Mouse (Mus musculus) myocyte (in vitro differentiated cells): ENCODE results near the gene Prkcz. TPM values are rescaled to one million over a fixed set of nuclear protein-coding genes. Genes with fewer than 3 reads are reported as not detected.

Experiments used
- H3K27me3 ChIP-seq: one replicate; pipeline ENCODE4 v1.6.1; 2011; ENCODE audit not compliant: control insufficient read depth, insufficient read depth, insufficient read length
- H3K36me3 ChIP-seq: one replicate; pipeline ENCODE4 v1.6.1; 2011; ENCODE audit not compliant: control insufficient read depth, insufficient read depth
- H3K4me2 ChIP-seq: one replicate; pipeline ENCODE4 v1.6.1; 2011; ENCODE audit warnings: low read depth, control low read depth
- H3K4me3 ChIP-seq: one replicate; pipeline ENCODE4 v1.5.1; 2011; ENCODE audit warnings: mild to moderate bottlenecking, control low read depth, moderate library complexity
- H3K79me2 ChIP-seq: one replicate; pipeline ENCODE4 v1.6.1; 2011; ENCODE audit not compliant: control insufficient read depth, insufficient read depth
- H3ac ChIP-seq: one replicate; pipeline ENCODE4 v1.6.1; 2011; ENCODE audit not compliant: control insufficient read depth, insufficient read length
- CEBPB ChIP-seq: IDR thresholded peaks from 2 replicates; pipeline ENCODE4 v1.6.1; 2011; ENCODE audit warnings: mild to moderate bottlenecking, moderate library complexity; ENCODE audit not compliant: poor library complexity, insufficient read depth, severe bottlenecking
- E2F4 ChIP-seq: IDR thresholded peaks from one replicate; pipeline ENCODE4 v1.6.1; 2011; ENCODE audit warnings: mild to moderate bottlenecking, control low read depth, moderate library complexity; ENCODE audit not compliant: insufficient read depth
- MAX ChIP-seq: IDR thresholded peaks from one replicate; pipeline ENCODE4 v1.6.1; 2011; ENCODE audit warnings: low read depth, mild to moderate bottlenecking, control low read depth
- MYOD1 ChIP-seq, 3 experiments: IDR thresholded peaks; one replicate each; pipeline ENCODE4 v1.6.1; 2011; ENCODE audit warnings: control low read depth in 2 of 3, low read depth in 2 of 3, mild to moderate bottlenecking in 2 of 3, moderate library complexity in 1 of 3; ENCODE audit not compliant: insufficient read length in 2 of 3, control insufficient read depth in 1 of 3
- MYOG ChIP-seq, 3 experiments: IDR thresholded peaks; one replicate each; pipeline ENCODE4 v1.6.1; 2011; ENCODE audit warnings: control low read depth in 2 of 3, low read depth in 2 of 3, mild to moderate bottlenecking in 2 of 3; ENCODE audit not compliant: insufficient read length in 2 of 3, control insufficient read depth in 1 of 3, insufficient read depth in 1 of 3
- POLR2A ChIP-seq: IDR thresholded peaks from one replicate; pipeline ENCODE4 v1.6.1; 2011; ENCODE audit warnings: low read depth, mild to moderate bottlenecking, control low read depth, moderate library complexity; ENCODE audit not compliant: insufficient read length
- POLR2AphosphoS2 ChIP-seq: IDR thresholded peaks from one replicate; pipeline ENCODE4 v1.6.1; 2011; ENCODE audit warnings: low read depth, control low read depth; ENCODE audit not compliant: insufficient read length
- REST ChIP-seq: IDR thresholded peaks from one replicate; pipeline ENCODE4 v1.6.1; 2011; ENCODE audit warnings: mild to moderate bottlenecking, control low read depth, moderate library complexity; ENCODE audit not compliant: insufficient read depth, insufficient read length
- SRF ChIP-seq: IDR thresholded peaks from one replicate; pipeline ENCODE4 v1.6.1; 2011; ENCODE audit warnings: low read depth; ENCODE audit not compliant: control insufficient read depth, insufficient read length
- TCF12 ChIP-seq: IDR thresholded peaks from one replicate; pipeline ENCODE4 v1.6.1; 2011; ENCODE audit warnings: mild to moderate bottlenecking, control low read depth; ENCODE audit not compliant: poor library complexity, insufficient read depth, severe bottlenecking
- TCF3 ChIP-seq: IDR thresholded peaks from one replicate; pipeline ENCODE4 v1.6.1; 2011; ENCODE audit warnings: low read depth, control low read depth; ENCODE audit not compliant: insufficient read length
- USF1 ChIP-seq: IDR thresholded peaks from one replicate; pipeline ENCODE4 v1.6.1; 2011; ENCODE audit warnings: low read depth, mild to moderate bottlenecking, control low read depth, moderate library complexity
- polyA plus RNA-seq: library from polyadenylated mRNA; unstranded; fragments of >200 nt; fragmentation: generic; extraction: Trizol; gene quantifications from one replicate; pipeline ENCODE4 v1.2.1, GENCODE M21; 2012; ENCODE audit warnings: missing spikeins

The Prkcz gene
- polyA plus RNA-seq, 1 experiment, result 0.36 TPM

DNA sequence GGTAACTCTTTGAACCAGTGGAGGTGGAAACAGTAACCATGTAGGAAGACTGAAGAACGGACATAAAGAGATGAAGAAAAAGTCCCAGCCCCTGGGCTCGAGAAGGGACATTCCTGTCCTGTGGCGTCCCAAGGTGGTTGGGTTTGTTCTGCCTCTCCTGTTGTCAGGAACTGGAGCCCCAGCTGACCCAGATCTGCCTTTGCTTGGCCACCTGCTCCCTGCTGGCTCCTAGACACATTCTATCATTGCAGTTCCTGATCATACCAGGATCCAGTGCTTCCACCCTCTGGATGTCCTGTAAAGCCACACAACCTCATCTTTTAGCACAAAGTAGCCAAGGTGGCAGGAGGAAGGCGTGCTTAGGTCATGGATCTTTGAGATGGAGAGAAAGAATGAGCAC lies 22.2 kb upstream of the Prkcz start:
- no peak for TF ChIP-seq TCF3
- TF ChIP-seq MYOD1 (IDR thresholded peaks at IDR 0.05; ENCODE audit: control insufficient read depth in 1 of 3, insufficient read length in 2 of 3, low read depth in 2 of 3), result no peak
- no peak for TF ChIP-seq POLR2A
- TF ChIP-seq CEBPB, result no peak
- TF ChIP-seq USF1, result no peak
- no peak for TF ChIP-seq POLR2AphosphoS2
- no peak for TF ChIP-seq MYOG (IDR thresholded peaks at IDR 0.05; ENCODE audit: control insufficient read depth in 1 of 3, insufficient read depth in 1 of 3, insufficient read length in 2 of 3, low read depth in 2 of 3)
- TF ChIP-seq REST, result no peak
- no peak for TF ChIP-seq MAX
- no peak for TF ChIP-seq TCF12
- TF ChIP-seq E2F4, result no peak
- no peak for TF ChIP-seq SRF
- Histone ChIP-seq H3K4me3 (no peak overlapping the region), H3K27me3 (peaks cover 76% of the 10 kb centered on the region)

DNA sequence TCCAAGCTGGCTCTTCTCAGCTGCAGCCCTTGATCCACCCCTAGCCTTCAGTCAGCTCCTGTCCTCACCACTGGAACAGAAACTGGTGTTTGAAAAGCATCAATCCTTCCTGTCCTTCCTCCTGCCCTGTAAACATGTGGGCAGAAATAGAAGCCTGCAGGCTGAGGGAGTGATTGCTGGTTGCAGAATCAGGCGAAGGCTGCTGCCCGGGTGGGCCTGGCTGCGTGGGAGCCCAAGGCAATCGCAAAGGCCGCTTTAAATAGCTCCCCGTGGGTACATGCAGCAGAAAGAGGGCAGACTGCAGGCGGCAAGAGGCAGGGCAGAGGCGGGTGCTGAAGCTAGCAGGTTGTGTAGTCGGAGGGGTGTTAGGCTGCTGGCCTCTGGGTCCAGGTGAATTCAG lies 21.6 kb upstream of the Prkcz start:
- peaks cover 76% of the 10 kb centered on the region for H3K27me3 ChIP-seq
- no peaks in the 10 kb centered on the region for H3K36me3 ChIP-seq
- no peaks in the 10 kb centered on the region for H3K79me2 ChIP-seq
- no peak overlapping the region for H3K4me3 ChIP-seq
- no peak overlapping the region for H3ac ChIP-seq
- no peak overlapping the region for H3K4me2 ChIP-seq
- TF ChIP-seq USF1, result no peak
- TF ChIP-seq CEBPB, result no peak
- no peak for TF ChIP-seq POLR2A
- TF ChIP-seq SRF, result no peak
- no peak for TF ChIP-seq TCF3
- no peak for TF ChIP-seq MAX
- TF ChIP-seq TCF12, result no peak
- TF ChIP-seq MYOG (IDR thresholded peaks at IDR 0.05; ENCODE audit: control insufficient read depth in 1 of 3, insufficient read depth in 1 of 3, insufficient read length in 2 of 3, low read depth in 2 of 3), result no peak
- TF ChIP-seq MYOD1 (IDR thresholded peaks at IDR 0.05; ENCODE audit: control insufficient read depth in 1 of 3, insufficient read length in 2 of 3, low read depth in 2 of 3), result no peak
- no peak for TF ChIP-seq POLR2AphosphoS2
- no peak for TF ChIP-seq E2F4
- TF ChIP-seq REST, result no peak

More for the DNA sequence above, 22.2 kb upstream of the Prkcz start:
- no peak overlapping the region for H3ac ChIP-seq
- no peaks in the 10 kb centered on the region for H3K79me2 ChIP-seq
- no peak overlapping the region for H3K4me2 ChIP-seq
- no peaks in the 10 kb centered on the region for H3K36me3 ChIP-seq

DNA sequence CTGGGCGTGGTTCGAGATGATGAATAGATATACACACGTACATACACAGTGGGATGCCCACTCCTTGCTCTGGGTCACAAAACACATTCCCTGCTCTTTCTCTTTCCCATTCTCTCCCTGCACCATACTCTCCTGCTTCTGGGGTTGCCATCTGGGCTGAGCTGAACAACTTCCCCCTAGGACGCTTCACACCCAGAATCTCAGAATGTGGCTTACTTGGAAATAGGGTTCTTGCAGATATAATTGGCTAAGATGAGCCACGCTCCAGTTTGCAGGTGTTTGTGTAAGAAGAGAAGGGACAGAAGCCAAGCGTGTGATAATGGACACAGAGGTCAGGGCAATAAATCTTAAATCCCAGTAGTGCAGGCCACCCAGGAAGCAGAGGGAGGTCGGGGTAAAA lies 20.8 kb upstream of the Prkcz start:
- Histone ChIP-seq H3K79me2 (no peaks in the 10 kb centered on the region), H3K4me3 (no peak overlapping the region), H3K4me2 (no peak overlapping the region), H3K36me3 (no peaks in the 10 kb centered on the region), H3K27me3 (peaks cover 76% of the 10 kb centered on the region), H3ac (no peak overlapping the region)
- no peak for TF ChIP-seq MAX
- no peak for TF ChIP-seq MYOG (IDR thresholded peaks at IDR 0.05; ENCODE audit: control insufficient read depth in 1 of 3, insufficient read depth in 1 of 3, insufficient read length in 2 of 3, low read depth in 2 of 3)
- TF ChIP-seq E2F4, result no peak
- no peak for TF ChIP-seq POLR2A
- TF ChIP-seq REST, result no peak
- TF ChIP-seq USF1, result no peak
- TF ChIP-seq POLR2AphosphoS2, result no peak
- no peak for TF ChIP-seq TCF3
- no peak for TF ChIP-seq MYOD1 (IDR thresholded peaks at IDR 0.05; ENCODE audit: control insufficient read depth in 1 of 3, insufficient read length in 2 of 3, low read depth in 2 of 3)
- no peak for TF ChIP-seq SRF
- TF ChIP-seq CEBPB, result no peak
- TF ChIP-seq TCF12, result no peak

DNA sequence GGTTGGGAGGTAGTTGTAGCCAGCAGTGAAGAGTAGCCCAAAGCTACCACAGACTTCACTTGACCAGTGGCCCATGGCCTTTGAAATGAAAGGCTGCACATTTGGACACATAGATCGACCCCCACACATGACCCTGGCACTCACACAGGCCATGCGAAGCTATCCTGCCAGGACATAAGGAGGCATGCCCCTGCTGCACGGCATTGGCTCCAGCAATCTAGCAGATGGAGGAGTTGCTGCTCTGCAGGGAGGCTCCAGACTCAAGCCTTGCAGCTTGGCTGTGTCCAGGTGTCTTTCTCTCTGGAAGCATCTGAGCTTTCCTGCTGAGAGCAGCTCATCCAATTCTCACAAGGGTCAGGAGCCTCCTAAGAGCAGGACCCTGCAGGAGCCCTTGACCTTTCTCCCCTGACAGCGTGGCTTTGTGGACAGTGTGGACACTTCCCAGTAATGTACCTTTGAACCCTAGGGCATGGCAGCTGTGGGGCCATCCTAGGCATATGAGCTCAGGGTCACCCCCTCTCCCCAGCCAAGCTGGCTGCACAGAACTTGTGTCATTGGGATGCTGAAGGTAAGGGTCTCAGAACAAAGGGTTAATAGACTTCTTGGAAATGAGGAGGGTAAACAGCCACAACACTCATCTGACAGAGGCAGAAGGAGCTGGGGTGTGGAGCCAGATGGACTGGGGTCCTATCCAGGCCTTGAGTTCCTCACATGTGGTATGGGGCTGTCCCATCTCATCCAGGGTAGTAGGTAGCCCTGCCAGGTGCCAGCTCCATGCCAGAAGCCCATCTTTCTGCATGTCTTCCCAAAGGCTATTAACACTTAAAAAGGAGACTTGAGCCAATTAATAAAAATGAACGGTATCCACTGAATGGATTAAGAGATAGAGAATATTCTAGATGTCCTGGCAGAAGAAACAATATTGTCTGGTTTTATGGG lies 10.9 kb upstream of the Prkcz start:
- H3K27me3 ChIP-seq, result peaks cover 74% of the 10 kb centered on the region
- TF ChIP-seq SRF (no peak), E2F4 (no peak), CEBPB (no peak), REST (no peak)
- H3K36me3 ChIP-seq, result no peaks in the 10 kb centered on the region
- H3K4me2 ChIP-seq, result no peak overlapping the region
- H3ac ChIP-seq, result no peak overlapping the region
- H3K79me2 ChIP-seq, result no peaks in the 10 kb centered on the region
- H3K4me3 ChIP-seq, result no peak overlapping the region
